Mouse (Mus musculus) neural tube, embryonic 15.5 days (tissue): ENCODE measurements around the gene Izumo2. TPM values are rescaled to one million over a fixed set of nuclear protein-coding genes. Genes with fewer than 3 reads are reported as not detected.
A peak's percentile ranks its signal among the peaks of the same experiment; 100 is the strongest.
"Not testable (repeated sequence)": the region's sequence is repeated elsewhere in the genome, so short reads cannot be mapped to it uniquely, and the experiment has no call there.

Source experiments
- ATAC-seq: fragments of 200-750 bp; cut with Nextera tagmentation; 2 replicates; pipeline ENCODE4 v1.8.0; 2017; ENCODE audit warnings: mild to moderate bottlenecking, moderate TSS enrichment, moderate library complexity; ENCODE audit not compliant: low FRiP score
- H3K27ac ChIP-seq: fragments of 300-500 bp; sonication (generic); replicated peaks from 2 replicates; pipeline ENCODE4 v1.5.1; 2015; ENCODE audit warnings: mild to moderate bottlenecking, inconsistent platforms
- H3K27me3 ChIP-seq: fragments of 300-500 bp; sonication (generic); replicated peaks from 2 replicates; pipeline ENCODE4 v1.6.1; 2015; ENCODE audit warnings: inconsistent platforms
- H3K36me3 ChIP-seq: fragments of 300-500 bp; sonication (generic); 2 replicates; pipeline ENCODE4 v1.6.1; 2015; ENCODE audit warnings: inconsistent platforms
- H3K4me1 ChIP-seq: fragments of 300-500 bp; sonication (generic); 2 replicates; pipeline ENCODE4 v1.6.1; 2015; ENCODE audit warnings: inconsistent platforms
- H3K4me2 ChIP-seq: fragments of 300-500 bp; sonication (generic); 2 replicates; pipeline ENCODE4 v1.6.1; 2015; ENCODE audit warnings: inconsistent platforms, mild to moderate bottlenecking, moderate library complexity
- H3K4me3 ChIP-seq: fragments of 300-500 bp; sonication (generic); replicated peaks from 2 replicates; pipeline ENCODE4 v1.5.1; 2015; ENCODE audit warnings: mild to moderate bottlenecking, inconsistent platforms
- H3K9ac ChIP-seq: fragments of 300-500 bp; sonication (generic); replicated peaks from 2 replicates; pipeline ENCODE4 v1.6.1; 2015; ENCODE audit warnings: mild to moderate bottlenecking, inconsistent platforms
- H3K9me3 ChIP-seq: fragments of 300-500 bp; sonication (generic); replicated peaks from 2 replicates; pipeline ENCODE4 v1.6.1; 2016; ENCODE audit warnings: inconsistent platforms
- WGBS: fragments of 180-500 bp; shearing (Covaris S2); methylation state at CpG from one replicate; pipeline ENCODE4 v1.1.7; 2015; ENCODE audit warnings: mixed read lengths; 5-methylcytosine and 5-hydroxymethylcytosine counted together
- polyA plus RNA-seq: library from polyadenylated mRNA; unstranded; fragments of >200 nt; fragmentation: Nextera tagmentation; extraction: Ambion mirVana; gene quantifications from 2 replicates; pipeline ENCODE4 v1.2.1, GENCODE M21; 2015

The Izumo2 gene
- polyA plus RNA-seq, 1 experiment from 2014 or later, result not detected

DNA sequence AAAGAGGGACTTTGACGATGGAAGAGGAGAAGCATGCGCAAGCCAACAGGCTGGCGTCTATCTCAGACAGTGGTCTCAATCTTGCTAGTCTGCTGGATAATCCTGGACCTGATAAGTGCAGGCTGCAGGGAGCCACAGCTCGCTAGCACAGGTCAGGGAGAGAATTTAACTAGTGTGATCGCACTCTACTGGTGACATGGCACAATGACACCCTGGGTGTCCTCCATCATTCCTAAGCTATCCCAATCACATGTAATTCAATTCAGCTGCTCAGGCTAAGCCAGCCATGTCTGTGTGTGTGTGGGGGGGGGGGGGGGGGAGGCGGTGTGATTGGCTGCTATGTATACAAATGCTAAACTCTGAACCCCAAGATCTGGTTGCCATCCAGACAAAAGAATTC lies 6.6 kb upstream of the Izumo2 start:
- Histone ChIP-seq H3K27ac (no peak overlapping the region), H3K4me1 (peaks cover 7% of the 10 kb centered on the region), H3K9me3 (no peaks in the 10 kb centered on the region), H3K4me2 (no peak overlapping the region), H3K9ac (no peak overlapping the region), H3K36me3 (no peaks in the 10 kb centered on the region), H3K27me3 (no peaks in the 10 kb centered on the region), H3K4me3 (no peak overlapping the region)
- WGBS, result 10% methylated on average over 6 of the region's 6 CpGs
- ATAC-seq, result peak; percentile 55; the same call in 1 of the 2 replicates

DNA sequence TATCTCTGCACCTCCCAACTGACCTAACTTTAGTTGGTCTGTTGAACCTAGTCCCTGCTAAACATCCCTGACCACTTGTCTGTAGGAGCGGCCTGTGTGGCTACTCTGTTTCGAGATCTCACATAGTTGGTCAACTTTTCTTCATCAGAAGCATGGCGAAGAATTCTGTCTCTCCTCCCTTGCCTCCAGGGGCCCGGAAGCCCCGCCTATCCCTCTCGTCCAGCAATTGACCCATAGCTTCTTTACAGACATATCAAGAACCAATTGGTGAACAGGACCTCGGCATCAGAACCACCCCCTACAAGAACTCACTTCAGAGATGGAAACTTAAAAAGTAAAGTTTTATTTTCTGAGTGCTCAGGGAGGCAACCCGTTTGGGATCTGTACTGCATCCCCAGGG lies 5.6 kb upstream of the Izumo2 start:
- H3K9ac ChIP-seq, result no peak overlapping the region
- no peak overlapping the region for H3K4me3 ChIP-seq
- no peak overlapping the region for H3K4me2 ChIP-seq
- WGBS, result 80% methylated on average over 8 of the region's 8 CpGs
- no peak overlapping the region for H3K27ac ChIP-seq
- H3K4me1 ChIP-seq, result no peaks in the 10 kb centered on the region
- H3K9me3 ChIP-seq, result no peaks in the 10 kb centered on the region
- ATAC-seq, result no peak
- no peaks in the 10 kb centered on the region for H3K27me3 ChIP-seq
- no peaks in the 10 kb centered on the region for H3K36me3 ChIP-seq

DNA sequence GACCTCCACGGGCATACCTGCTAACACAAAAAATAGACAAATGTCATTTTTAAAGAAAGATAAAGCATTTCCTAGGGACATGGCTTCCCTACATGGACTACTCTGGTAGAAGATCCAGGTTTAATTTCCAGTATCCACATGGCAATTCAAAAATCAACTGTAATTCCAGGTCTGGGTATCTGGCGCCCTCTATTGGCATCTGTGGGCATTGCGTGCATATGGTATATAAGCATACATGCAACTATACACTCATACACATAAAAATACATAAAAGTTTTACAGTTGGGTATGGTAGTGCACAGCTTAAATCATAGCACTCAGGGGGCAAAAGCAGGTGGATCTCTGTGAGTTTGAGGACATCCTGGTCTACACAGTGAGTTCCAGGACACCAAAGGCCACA lies 4.2 kb upstream of the Izumo2 start:
- Histone ChIP-seq H3K4me2 (no peak overlapping the region), H3K36me3 (no peaks in the 10 kb centered on the region), H3K9ac (no peak overlapping the region), H3K4me1 (no peaks in the 10 kb centered on the region), H3K27ac (no peak overlapping the region), H3K4me3 (no peak overlapping the region), H3K27me3 (no peaks in the 10 kb centered on the region), H3K9me3 (no peaks in the 10 kb centered on the region)
- ATAC-seq, result no peak
- 65% methylated on average over 3 of the region's 3 CpGs for WGBS

GRCm38 (mm10) chr7:44705086-44705485 lies 3.5 kb upstream of the Izumo2 start:
- Histone ChIP-seq H3K9ac (no peak overlapping the region), H3K36me3 (no peaks in the 10 kb centered on the region), H3K27me3 (no peaks in the 10 kb centered on the region), H3K4me1 (no peaks in the 10 kb centered on the region), H3K4me3 (no peak overlapping the region), H3K4me2 (no peak overlapping the region), H3K9me3 (no peaks in the 10 kb centered on the region), H3K27ac (no peak overlapping the region)
- WGBS, result 91% methylated on average over 4 of the region's 4 CpGs
- no peak for ATAC-seq

DNA sequence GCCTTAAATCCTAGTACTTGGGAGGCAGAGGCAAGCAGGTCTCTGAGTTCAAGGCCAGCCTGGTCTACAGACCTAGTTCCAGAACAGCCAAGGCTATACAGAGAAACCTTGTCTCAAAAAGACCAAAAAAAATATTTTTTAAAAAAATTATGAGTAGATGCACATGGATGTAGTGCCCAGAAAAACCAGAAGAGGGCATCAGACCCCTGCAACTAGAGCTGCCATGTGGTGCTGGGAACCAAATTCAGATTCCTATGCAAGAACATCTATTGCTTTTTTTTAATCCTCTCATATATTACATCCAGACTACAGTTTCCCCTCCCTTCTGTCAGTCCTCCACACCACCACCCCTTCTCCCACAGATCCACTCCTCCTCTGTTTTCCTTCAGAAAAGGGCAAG lies 2.2 kb upstream of the Izumo2 start:
- no peak overlapping the region for H3K4me3 ChIP-seq
- no peaks in the 10 kb centered on the region for H3K27me3 ChIP-seq
- no peak for ATAC-seq
- no peak overlapping the region for H3K9ac ChIP-seq
- H3K4me1 ChIP-seq, result no peaks in the 10 kb centered on the region
- no peak overlapping the region for H3K4me2 ChIP-seq
- no peak overlapping the region for H3K27ac ChIP-seq
- H3K9me3 ChIP-seq, result no peaks in the 10 kb centered on the region
- H3K36me3 ChIP-seq, result no peaks in the 10 kb centered on the region

DNA sequence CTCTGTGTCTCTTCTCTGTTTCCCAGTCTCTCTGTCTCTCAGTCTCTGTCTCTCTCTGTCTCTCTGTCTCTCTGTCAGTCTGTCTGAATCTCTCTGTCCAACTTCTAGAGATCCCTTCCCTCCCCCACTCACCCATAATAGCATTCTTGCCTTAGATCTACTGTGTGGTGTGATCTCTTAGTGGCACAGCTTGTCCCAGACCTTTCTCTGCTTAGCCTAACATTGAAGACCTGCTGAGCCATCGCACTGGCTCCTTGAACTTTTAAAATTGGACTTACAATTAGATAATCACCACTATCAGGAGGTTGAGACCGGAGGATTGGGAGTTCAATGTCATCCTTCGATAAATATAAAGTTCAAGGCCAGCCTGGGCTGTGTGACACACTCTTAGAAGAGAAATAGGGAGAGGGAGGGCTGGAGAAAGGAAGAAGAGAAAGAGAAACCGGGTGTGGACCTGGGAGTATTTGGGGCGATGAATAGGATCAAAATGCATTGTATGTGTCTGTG lies 1.3 kb upstream of the Izumo2 start:
- no peak overlapping the region for H3K27ac ChIP-seq
- H3K4me2 ChIP-seq, result no peak overlapping the region
- no peaks in the 10 kb centered on the region for H3K36me3 ChIP-seq
- no peak for ATAC-seq
- H3K4me1 ChIP-seq, result no peaks in the 10 kb centered on the region
- H3K9ac ChIP-seq, result no peak overlapping the region
- no peak overlapping the region for H3K4me3 ChIP-seq
- 96% methylated on average over 5 of the region's 5 CpGs for WGBS
- H3K9me3 ChIP-seq, result no peaks in the 10 kb centered on the region
- H3K27me3 ChIP-seq, result no peaks in the 10 kb centered on the region

DNA sequence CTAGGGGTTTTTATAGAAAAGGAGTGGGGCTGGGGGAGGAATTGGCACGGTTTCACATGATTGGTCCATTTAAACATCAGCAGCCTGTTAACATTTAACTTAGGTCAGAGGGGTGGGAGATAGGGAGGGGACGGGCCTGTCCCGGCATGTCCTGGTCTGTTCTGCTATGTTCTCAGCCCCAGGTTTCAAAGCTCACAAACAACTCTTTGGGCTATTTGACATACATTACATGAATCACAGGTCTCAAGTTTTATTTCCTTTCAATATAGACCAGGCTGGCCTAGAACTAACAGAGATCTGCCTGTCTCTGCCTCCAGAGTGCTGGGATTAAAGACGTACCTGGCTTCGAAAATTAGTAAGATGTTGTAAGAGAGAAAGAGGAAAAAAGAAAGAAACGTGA lies 449 bp upstream of the Izumo2 start:
- ATAC-seq, H3K9ac ChIP-seq, H3K27me3 ChIP-seq, H3K27ac ChIP-seq, H3K9me3 ChIP-seq, H3K4me1 ChIP-seq, H3K4me3 ChIP-seq, H3K4me2 ChIP-seq, H3K36me3 ChIP-seq: not testable (repeated sequence)
- whole genome bisulfite sequencing, result 80% methylated on average over 6 of the region's 6 CpGs

- no peaks in the 10 kb centered on the region for H3K4me1 ChIP-seq
- ATAC-seq, result no peak
- H3K9me3 ChIP-seq, result no peaks in the 10 kb centered on the region
- no peak overlapping the region for H3K4me3 ChIP-seq
- H3K36me3 ChIP-seq, result no peaks in the 10 kb centered on the region
- no peaks in the 10 kb centered on the region for H3K27me3 ChIP-seq
- H3K27ac ChIP-seq, result no peak overlapping the region
- no peak overlapping the region for H3K4me2 ChIP-seq
- 92% methylated on average over 5 of the region's 5 CpGs for WGBS
- H3K9ac ChIP-seq, result no peak overlapping the region
Measured at GRCm38 (mm10) chr7:44709881-44710280, 1.3 kb downstream of the Izumo2 start.

GRCm38 (mm10) chr7:44722058-44722457 lies 13.5 kb downstream of the Izumo2 start:
- 83% methylated on average over 5 of the region's 5 CpGs for WGBS
- Histone ChIP-seq H3K27me3 (no peaks in the 10 kb centered on the region), H3K4me3 (no peak overlapping the region), H3K4me1 (no peaks in the 10 kb centered on the region), H3K9ac (no peak overlapping the region), H3K4me2 (no peak overlapping the region), H3K36me3 (no peaks in the 10 kb centered on the region), H3K27ac (no peak overlapping the region), H3K9me3 (no peaks in the 10 kb centered on the region)
- no peak for ATAC-seq

GRCm38 (mm10) chr7:44724316-44724715 lies 15.8 kb downstream of the Izumo2 start:
- no peak for ATAC-seq
- 35% methylated on average over 7 of the region's 7 CpGs for WGBS
- H3K4me3 ChIP-seq, result no peak overlapping the region
- H3K27ac ChIP-seq, result no peak overlapping the region
- H3K9ac ChIP-seq, result no peak overlapping the region
- H3K4me2 ChIP-seq, result no peak overlapping the region
- H3K36me3 ChIP-seq, result no peaks in the 10 kb centered on the region
- no peaks in the 10 kb centered on the region for H3K27me3 ChIP-seq
- H3K9me3 ChIP-seq, result no peaks in the 10 kb centered on the region
- H3K4me1 ChIP-seq, result no peaks in the 10 kb centered on the region

DNA sequence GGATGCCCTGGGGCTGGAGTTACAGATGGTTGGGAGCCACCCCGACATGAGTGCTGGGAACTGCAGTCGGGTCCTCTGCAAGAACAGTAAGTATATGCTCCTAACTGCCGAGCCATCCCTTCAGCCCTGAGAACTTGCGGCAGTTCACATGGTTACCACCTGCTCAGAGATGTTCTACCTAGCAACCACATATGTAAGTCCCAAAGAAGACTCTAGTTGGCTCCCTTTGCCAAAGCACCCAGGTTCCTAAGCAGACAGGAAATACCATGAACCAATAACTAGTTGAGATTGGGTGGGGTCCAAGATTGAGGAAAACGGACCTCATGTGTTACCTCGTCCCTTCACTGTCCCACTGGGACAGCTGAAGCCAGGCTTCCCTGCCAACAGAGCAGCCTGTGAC lies 17.8 kb downstream of the Izumo2 start:
- 76% methylated on average over 6 of the region's 6 CpGs for WGBS
- Histone ChIP-seq H3K9me3 (no peaks in the 10 kb centered on the region), H3K27ac (no peak overlapping the region), H3K27me3 (no peaks in the 10 kb centered on the region), H3K4me3 (no peak overlapping the region), H3K9ac (no peak overlapping the region), H3K4me1 (no peaks in the 10 kb centered on the region), H3K4me2 (no peak overlapping the region), H3K36me3 (no peaks in the 10 kb centered on the region)
- no peak for ATAC-seq

DNA sequence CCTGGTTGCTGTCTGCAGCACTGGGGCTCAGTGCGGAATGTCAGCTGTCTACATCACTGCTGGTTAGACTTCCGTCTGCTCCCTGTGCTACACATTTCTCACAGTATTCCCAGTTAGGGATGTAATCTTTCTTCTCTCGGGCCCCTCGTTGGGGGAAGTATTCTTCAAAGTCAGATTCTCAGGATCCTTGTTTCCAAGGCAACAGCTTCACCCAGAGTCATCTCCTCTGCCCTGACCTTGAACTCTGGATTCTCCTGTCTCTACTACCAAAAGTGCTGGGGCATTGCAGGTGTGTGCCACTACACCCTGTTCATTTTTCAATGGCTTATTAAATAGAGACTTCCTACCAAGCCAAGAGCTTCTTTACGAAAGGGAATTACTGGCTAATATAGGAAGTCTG lies 18.6 kb downstream of the Izumo2 start:
- Histone ChIP-seq H3K9me3 (no peaks in the 10 kb centered on the region), H3K4me2 (no peak overlapping the region), H3K27ac (no peak overlapping the region), H3K9ac (no peak overlapping the region), H3K4me3 (no peak overlapping the region), H3K27me3 (no peaks in the 10 kb centered on the region), H3K36me3 (0 out of 2 replicates have a peak, but pooled peaks cover 3% of the 10 kb centered on the region), H3K4me1 (no peaks in the 10 kb centered on the region)
- no peak for ATAC-seq
- WGBS, result 50% methylated on average over 5 of the region's 5 CpGs
